Mouse (Mus musculus): ENCODE data around the gene Rnf220. TPM values are rescaled to one million over a fixed set of nuclear protein-coding genes. Genes with fewer than 3 reads are reported as not detected.

The Rnf220 gene
- polyA plus RNA-seq, 1 experiment from 2014 or later = 73.4 TPM

DNA sequence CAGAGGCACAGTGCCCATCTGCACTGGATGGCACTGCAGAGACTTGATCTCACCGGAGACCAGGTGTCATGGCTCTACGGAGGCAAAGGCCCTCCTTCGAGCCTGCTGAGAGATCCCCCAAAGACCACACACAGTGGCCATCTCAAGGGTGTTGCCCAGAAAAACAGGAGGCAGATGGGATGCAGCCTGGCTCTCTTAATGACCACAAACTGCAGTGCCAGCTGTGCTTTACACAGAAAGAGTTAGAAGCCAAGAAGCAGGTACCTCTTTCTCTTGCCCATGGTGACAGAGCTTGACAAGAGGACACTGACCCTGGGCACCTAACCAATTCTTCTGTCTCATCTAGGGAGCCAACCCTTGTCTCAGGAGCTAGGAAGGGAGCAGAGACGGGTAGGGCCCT lies 212.5 kb downstream of the Rnf220 start:
- Histone ChIP-seq H3K4me2 (ENCODE audit: low read depth, low read length) (no peak overlapping the region), H3K9me3 (ENCODE audit: control insufficient read depth, low read length) (no peaks in the 10 kb centered on the region), H3K27ac (ENCODE audit: low read depth, low read length) (no peak overlapping the region), H3K9ac (replicated peaks; ENCODE audit: low read depth, low read length) (no peak overlapping the region), H3K4me1 (ENCODE audit: control insufficient read depth, insufficient read depth, low read length) (peaks cover 38% of the 10 kb centered on the region), H3K27me3 (ENCODE audit: control insufficient read depth, insufficient read depth, low read length) (no peaks in the 10 kb centered on the region), H3K4me3 (ENCODE audit: low read depth, low read length) (no peak overlapping the region), H3K36me3 (ENCODE audit: control insufficient read depth, insufficient read depth, low read length) (peaks cover 16% of the 10 kb centered on the region; the same call in 1 of the 2 replicates)
- WGBS = 18% methylated on average over 4 of the region's 4 CpGs
- no peak for ATAC-seq (ENCODE audit: low read depth)

DNA sequence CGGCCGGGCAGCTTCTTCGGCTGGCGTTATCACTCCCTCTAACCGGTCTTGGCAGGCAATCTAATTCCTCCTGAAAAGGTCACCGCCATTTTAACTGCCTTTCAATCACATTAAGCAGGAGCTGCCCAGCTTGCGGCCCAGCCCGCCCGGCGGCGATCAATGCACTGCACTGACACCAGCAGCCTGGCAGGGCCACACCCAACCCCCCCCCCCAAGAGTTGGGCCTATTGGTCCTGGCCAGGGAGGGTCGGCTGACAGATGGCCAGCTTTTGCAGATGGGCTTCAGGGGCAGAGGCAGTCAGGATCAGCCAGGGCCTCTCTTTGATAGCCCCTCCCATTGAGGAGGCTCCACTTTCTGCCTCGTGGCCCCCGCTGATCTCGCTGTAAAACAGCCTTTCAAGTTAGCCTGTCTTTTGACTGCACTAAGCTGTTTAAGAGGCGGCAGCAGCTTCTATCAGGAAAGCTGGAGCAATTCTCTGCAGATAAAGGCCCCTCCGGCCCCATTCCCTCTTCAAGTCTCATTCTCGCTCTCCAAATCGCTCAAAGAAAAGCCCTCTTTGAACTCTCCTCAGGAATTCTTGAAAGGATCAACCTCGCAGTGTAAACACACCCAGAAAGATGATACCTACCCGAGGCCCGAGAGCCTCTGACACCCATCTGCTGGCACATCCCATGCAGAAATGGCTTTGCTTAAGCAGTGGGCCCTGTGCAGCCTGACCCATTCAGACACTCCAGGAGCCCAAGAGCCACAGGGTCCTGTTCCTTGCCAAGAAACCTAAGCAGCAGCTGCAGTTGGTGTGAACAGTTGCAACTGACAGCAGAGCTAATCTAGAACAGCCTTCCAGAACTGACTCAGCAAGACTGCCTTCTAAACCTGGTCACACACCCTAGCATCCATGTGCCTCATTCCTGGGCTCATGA lies 213.3 kb downstream of the Rnf220 start:
- Histone ChIP-seq H3K4me1 (ENCODE audit: control insufficient read depth, insufficient read depth, low read length) (peaks cover 38% of the 10 kb centered on the region), H3K9me3 (ENCODE audit: control insufficient read depth, low read length) (no peaks in the 10 kb centered on the region), H3K36me3 (ENCODE audit: control insufficient read depth, insufficient read depth, low read length) (peaks cover 16% of the 10 kb centered on the region; the same call in 1 of the 2 replicates), H3K4me2 (ENCODE audit: low read depth, low read length) (no peak overlapping the region), H3K4me3 (ENCODE audit: low read depth, low read length) (no peak overlapping the region), H3K27me3 (ENCODE audit: control insufficient read depth, insufficient read depth, low read length) (no peaks in the 10 kb centered on the region), H3K9ac (replicated peaks; ENCODE audit: low read depth, low read length) (no peak overlapping the region), H3K27ac (ENCODE audit: low read depth, low read length) (peak overlapping the region; percentile 22; the same call in 1 of the 2 replicates)
- WGBS = 8% methylated on average over 22 of the region's 22 CpGs
- peak; percentile 44; the same call in 1 of the 2 replicates for ATAC-seq (ENCODE audit: low read depth)

DNA sequence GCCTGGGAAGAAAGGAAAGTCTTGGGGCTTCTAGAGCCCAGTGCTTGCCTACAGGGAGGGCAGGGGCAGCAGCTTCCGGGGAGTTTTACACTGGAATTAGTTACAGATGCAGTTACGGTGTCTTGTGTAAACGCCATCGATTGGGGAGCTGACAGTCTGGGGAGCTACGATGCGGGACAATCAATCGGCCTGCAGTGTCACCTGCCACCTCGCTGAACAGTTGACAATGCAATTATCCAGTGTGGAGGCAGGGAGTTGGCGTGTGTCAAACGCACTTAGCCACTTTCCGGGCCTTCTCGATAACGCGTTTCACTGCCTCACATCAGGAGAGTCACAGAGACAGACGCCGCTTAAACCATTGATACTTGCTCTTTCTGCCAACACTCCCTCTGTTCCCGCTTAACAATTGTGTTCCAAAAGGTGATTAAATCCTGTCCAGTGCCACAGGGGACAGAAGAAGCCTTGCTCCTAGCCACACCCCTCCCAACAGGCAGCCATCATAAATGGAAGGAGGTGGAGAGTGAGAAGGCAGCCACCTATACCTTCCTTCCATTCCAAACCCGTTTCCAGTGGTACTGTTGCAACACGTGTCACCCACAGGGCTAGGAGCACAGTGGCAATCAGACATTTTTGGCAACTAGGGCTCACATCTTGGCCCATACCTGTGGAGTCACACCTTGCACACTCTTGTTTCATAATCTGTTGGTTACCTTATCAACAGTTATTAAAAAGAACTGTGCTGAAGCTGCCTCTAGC lies 215.6 kb downstream of the Rnf220 start:
- Histone ChIP-seq H3K9ac (replicated peaks; ENCODE audit: low read depth, low read length) (no peak overlapping the region), H3K36me3 (ENCODE audit: control insufficient read depth, insufficient read depth, low read length) (peaks cover 16% of the 10 kb centered on the region), H3K4me3 (ENCODE audit: low read depth, low read length) (no peak overlapping the region), H3K4me2 (ENCODE audit: low read depth, low read length) (no peak overlapping the region), H3K27ac (ENCODE audit: low read depth, low read length) (no peak overlapping the region), H3K4me1 (ENCODE audit: control insufficient read depth, insufficient read depth, low read length) (peaks cover 35% of the 10 kb centered on the region), H3K27me3 (ENCODE audit: control insufficient read depth, insufficient read depth, low read length) (no peaks in the 10 kb centered on the region), H3K9me3 (ENCODE audit: control insufficient read depth, low read length) (no peaks in the 10 kb centered on the region)
- ATAC-seq (ENCODE audit: low read depth) = no peak
- 34% methylated on average over 19 of the region's 19 CpGs for WGBS

DNA sequence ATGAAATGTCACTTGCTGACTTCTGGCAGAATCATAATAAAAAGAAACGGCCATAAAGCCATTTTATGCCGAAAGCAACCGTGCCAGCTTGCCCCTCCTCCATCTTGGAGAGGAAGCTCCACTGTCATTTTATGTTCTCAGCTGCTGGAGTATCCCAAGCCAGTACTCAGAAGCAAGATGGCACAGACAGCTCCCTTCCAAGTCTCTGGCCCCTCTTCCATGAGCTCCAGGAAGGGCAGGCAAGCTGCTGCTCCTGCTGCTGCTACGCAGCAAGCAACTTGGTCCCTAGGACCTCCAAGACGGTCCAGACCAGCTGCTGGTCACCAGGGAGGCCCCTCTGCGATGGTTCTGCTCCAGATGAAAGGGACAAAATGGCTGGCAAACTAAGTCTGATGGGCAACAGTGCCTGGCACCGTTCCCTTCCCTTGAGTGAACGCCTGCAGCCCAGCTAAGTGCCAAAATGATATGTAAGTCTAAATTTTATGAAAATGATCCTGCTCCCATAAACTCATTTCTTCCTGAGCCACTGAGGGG lies 216.4 kb downstream of the Rnf220 start:
- Histone ChIP-seq H3K36me3 (ENCODE audit: control insufficient read depth, insufficient read depth, low read length) (peaks cover 15% of the 10 kb centered on the region), H3K4me2 (ENCODE audit: low read depth, low read length) (no peak overlapping the region), H3K9me3 (ENCODE audit: control insufficient read depth, low read length) (no peaks in the 10 kb centered on the region), H3K4me1 (ENCODE audit: control insufficient read depth, insufficient read depth, low read length) (peaks cover 31% of the 10 kb centered on the region), H3K4me3 (ENCODE audit: low read depth, low read length) (no peak overlapping the region), H3K9ac (replicated peaks; ENCODE audit: low read depth, low read length) (no peak overlapping the region), H3K27ac (ENCODE audit: low read depth, low read length) (no peak overlapping the region), H3K27me3 (ENCODE audit: control insufficient read depth, insufficient read depth, low read length) (no peaks in the 10 kb centered on the region)
- ATAC-seq (ENCODE audit: low read depth) = no peak
- WGBS = 63% methylated on average over 8 of the region's 8 CpGs

DNA sequence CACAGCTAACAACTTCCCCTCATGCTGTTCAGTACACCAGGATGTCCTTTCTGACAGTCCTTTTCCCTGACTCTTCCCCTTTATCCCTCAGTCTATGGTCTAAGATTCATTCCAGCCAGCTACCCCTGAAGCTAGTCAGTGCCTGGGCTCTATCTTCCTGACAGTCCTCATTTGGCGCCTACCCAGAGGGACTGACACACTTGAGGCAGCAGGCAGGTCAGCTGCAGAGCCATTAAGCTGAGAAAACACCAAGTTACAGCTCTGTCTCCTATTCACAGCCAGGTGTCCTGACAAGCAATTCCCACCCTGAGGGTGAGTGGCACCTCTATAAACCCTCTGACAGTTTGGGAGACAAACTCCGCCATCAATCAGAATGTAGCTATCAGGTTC lies 217.6 kb downstream of the Rnf220 start:
- no peak for ATAC-seq (ENCODE audit: low read depth)
- Histone ChIP-seq H3K9me3 (ENCODE audit: control insufficient read depth, low read length) (no peaks in the 10 kb centered on the region), H3K4me3 (ENCODE audit: low read depth, low read length) (no peak overlapping the region), H3K27ac (ENCODE audit: low read depth, low read length) (no peak overlapping the region), H3K4me1 (ENCODE audit: control insufficient read depth, insufficient read depth, low read length) (peaks cover 21% of the 10 kb centered on the region), H3K36me3 (ENCODE audit: control insufficient read depth, insufficient read depth, low read length) (peaks cover 17% of the 10 kb centered on the region), H3K9ac (replicated peaks; ENCODE audit: low read depth, low read length) (no peak overlapping the region), H3K27me3 (ENCODE audit: control insufficient read depth, insufficient read depth, low read length) (no peaks in the 10 kb centered on the region), H3K4me2 (ENCODE audit: low read depth, low read length) (no peak overlapping the region)
- WGBS = 56% methylated on average over 2 of the region's 2 CpGs

DNA sequence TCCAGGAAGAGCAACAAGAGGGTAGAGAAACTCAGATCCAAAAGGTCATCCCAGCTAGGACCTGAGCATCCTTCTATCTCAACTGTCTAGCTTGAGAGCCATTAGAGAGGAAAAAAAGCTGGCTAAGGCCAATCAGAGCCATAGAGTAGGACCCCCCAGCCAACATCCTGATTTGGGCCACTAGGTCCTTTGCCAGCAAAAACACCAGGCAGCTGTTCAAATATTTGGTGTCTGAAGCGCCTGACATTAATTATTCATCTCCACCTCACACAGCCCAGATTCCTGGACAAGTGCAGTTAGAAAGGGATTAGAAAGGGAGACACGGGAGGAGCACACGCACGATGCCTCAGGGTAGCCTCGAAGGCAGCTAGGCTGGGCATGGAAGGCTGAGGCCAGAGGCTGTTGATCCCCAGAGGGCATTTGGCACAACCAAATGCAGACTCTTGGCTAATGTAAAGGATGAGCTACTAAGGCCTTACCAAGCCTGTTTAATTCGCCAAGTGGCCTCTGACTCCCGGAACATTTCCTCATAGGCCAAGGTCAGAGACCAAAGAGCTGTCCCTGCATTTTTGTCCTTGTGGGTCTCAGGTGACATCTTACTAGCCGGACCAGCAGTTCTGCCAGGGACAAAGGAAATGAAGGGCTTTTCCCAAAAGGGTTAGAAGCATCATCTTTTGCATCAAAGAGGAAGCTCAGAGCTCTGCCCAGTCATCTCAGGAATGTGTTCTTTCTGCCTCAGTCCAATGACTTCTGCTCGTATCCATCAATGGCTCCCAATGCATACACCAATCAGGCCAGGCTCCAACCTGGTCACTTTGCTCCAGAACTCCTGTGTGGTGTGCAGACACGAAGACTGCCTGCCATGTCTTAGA lies 218.2 kb downstream of the Rnf220 start:
- H3K27ac ChIP-seq (ENCODE audit: low read depth, low read length) = no peak overlapping the region
- H3K9ac ChIP-seq (replicated peaks; ENCODE audit: low read depth, low read length) = no peak overlapping the region
- H3K27me3 ChIP-seq (ENCODE audit: control insufficient read depth, insufficient read depth, low read length) = no peaks in the 10 kb centered on the region
- peaks cover 15% of the 10 kb centered on the region for H3K4me1 ChIP-seq (ENCODE audit: control insufficient read depth, insufficient read depth, low read length)
- no peak for ATAC-seq (ENCODE audit: low read depth)
- H3K4me2 ChIP-seq (ENCODE audit: low read depth, low read length) = no peak overlapping the region
- no peak overlapping the region for H3K4me3 ChIP-seq (ENCODE audit: low read depth, low read length)
- peaks cover 17% of the 10 kb centered on the region for H3K36me3 ChIP-seq (ENCODE audit: control insufficient read depth, insufficient read depth, low read length)
- no peaks in the 10 kb centered on the region for H3K9me3 ChIP-seq (ENCODE audit: control insufficient read depth, low read length)
- 63% methylated on average over 10 of the region's 10 CpGs for WGBS

DNA sequence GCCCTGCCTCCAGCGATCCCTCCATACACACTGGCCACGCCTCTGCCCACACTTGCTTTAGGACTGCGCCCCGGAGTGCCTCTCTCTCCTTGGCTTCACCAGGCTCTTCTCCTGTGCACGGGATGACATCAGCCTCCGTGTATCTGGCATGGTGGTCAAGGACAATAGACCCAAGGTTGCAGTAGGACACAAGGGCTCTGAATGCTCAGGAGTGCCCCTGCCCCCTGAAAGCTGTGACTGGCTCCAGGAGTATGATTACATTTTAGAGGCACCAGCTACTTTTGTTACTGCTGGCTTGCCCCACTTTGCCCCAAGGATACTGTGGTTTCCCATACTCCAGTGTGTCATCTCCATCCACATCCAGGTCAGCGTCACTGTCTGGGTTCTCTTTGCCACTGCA lies 219.2 kb downstream of the Rnf220 start:
- WGBS = 94% methylated on average over 7 of the region's 7 CpGs
- H3K4me3 ChIP-seq (ENCODE audit: low read depth, low read length) = no peak overlapping the region
- peaks cover 21% of the 10 kb centered on the region for H3K36me3 ChIP-seq (ENCODE audit: control insufficient read depth, insufficient read depth, low read length)
- no peaks in the 10 kb centered on the region for H3K9me3 ChIP-seq (ENCODE audit: control insufficient read depth, low read length)
- H3K4me2 ChIP-seq (ENCODE audit: low read depth, low read length) = no peak overlapping the region
- H3K9ac ChIP-seq (replicated peaks; ENCODE audit: low read depth, low read length) = no peak overlapping the region
- ATAC-seq (ENCODE audit: low read depth) = no peak
- peaks cover 14% of the 10 kb centered on the region; the same call in 1 of the 2 replicates for H3K4me1 ChIP-seq (ENCODE audit: control insufficient read depth, insufficient read depth, low read length)
- H3K27ac ChIP-seq (ENCODE audit: low read depth, low read length) = no peak overlapping the region
- H3K27me3 ChIP-seq (ENCODE audit: control insufficient read depth, insufficient read depth, low read length) = no peaks in the 10 kb centered on the region

DNA sequence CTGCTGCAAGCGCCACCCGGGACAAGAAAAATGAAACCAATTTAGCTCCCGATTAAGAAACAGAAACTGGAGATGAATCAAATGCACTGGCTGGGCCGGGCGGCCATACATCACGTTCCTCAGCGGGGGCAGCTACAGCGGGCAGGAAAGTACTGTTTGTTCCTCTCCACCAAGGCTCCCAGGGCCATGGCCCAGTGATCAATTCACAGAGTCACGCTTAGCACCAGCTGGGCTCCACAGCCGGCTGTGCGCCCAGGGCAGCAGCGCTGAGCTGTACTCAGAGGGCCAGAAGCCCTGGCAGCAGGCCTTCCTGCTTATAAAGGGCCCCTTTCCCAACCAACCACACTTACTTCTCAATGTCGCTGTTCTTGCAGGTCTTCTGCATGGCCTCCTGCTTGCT lies 219.8 kb downstream of the Rnf220 start:
- peaks cover 15% of the 10 kb centered on the region; the same call in 1 of the 2 replicates for H3K4me1 ChIP-seq (ENCODE audit: control insufficient read depth, insufficient read depth, low read length)
- H3K4me2 ChIP-seq (ENCODE audit: low read depth, low read length) = no peak overlapping the region
- H3K9me3 ChIP-seq (ENCODE audit: control insufficient read depth, low read length) = no peaks in the 10 kb centered on the region
- no peak for ATAC-seq (ENCODE audit: low read depth)
- no peaks in the 10 kb centered on the region for H3K27me3 ChIP-seq (ENCODE audit: control insufficient read depth, insufficient read depth, low read length)
- no peak overlapping the region; the same call in 1 of the 2 replicates for H3K9ac ChIP-seq (replicated peaks; ENCODE audit: low read depth, low read length)
- H3K4me3 ChIP-seq (ENCODE audit: low read depth, low read length) = no peak overlapping the region
- no peak overlapping the region for H3K27ac ChIP-seq (ENCODE audit: low read depth, low read length)
- 51% methylated on average over 13 of the region's 13 CpGs for WGBS
- peaks cover 26% of the 10 kb centered on the region for H3K36me3 ChIP-seq (ENCODE audit: control insufficient read depth, insufficient read depth, low read length)
